17 mouse cellular contexts compared by ENCODE assay signal in the genomic region with DNA sequence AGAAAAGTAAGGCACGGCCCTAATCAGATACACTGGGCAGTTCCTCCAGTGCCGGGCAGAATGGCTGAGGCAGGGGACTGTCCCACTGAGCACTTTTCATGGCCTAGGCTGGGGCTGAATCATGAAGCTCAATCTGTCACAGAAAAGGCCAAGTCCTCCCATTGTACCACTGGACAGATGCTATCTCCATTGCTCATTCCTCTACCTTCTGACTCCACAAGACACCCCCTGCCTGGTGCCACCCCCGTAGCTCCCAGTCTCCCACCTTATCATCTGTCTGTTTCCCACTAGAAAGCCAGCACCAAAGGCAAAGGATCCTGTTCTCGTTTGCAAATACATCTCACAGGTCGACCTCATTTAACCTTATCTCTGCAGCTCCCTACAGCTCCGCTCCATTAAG.
"Had no signal": no experiment of that assay in that cellular context is flagged by ENCODE, and none has a peak within 500 bp of the region (broad histone marks: within the 10 kb centered on the region; RNA-seq: fewer than 3 reads in every experiment).

No protein-coding gene starts in this region.

- H3K9ac ChIP-seq: limb, embryonic 13.5 days; liver, embryonic 12.5 days; liver, embryonic 15.5 days; neural tube, embryonic 13.5 days had no signal

- H3K27me3 ChIP-seq: limb, embryonic 13.5 days; liver, embryonic 12.5 days; liver, embryonic 15.5 days; neural tube, embryonic 13.5 days had no signal

- H3K36me3 ChIP-seq: liver, embryonic 12.5 days; liver, embryonic 15.5 days had no signal

- H3K27ac ChIP-seq: kidney, postnatal 0 days; limb, embryonic 10.5 days; limb, embryonic 13.5 days; liver, embryonic 12.5 days; liver, embryonic 15.5 days; neural tube, embryonic 13.5 days had no signal

- H3K4me1 ChIP-seq: limb, embryonic 10.5 days; liver, embryonic 12.5 days; liver, embryonic 15.5 days; neural tube, embryonic 13.5 days had no signal

- DNase-seq: kidney, adult 2 months; kidney, postnatal 25 days; liver; lung, adult 18-20 months; lung, postnatal 4 days; midbrain, embryonic 14.5 days; thymus, adult 18-20 months; thymus, postnatal 36 days had no signal

- H3K9me3 ChIP-seq: limb, embryonic 10.5 days; limb, embryonic 13.5 days; liver, embryonic 12.5 days; liver, embryonic 15.5 days; neural tube, embryonic 13.5 days had no signal

- H3K4me2 ChIP-seq: limb, embryonic 13.5 days; liver, embryonic 12.5 days; liver, embryonic 15.5 days; midbrain, embryonic 11.5 days; neural tube, embryonic 13.5 days had no signal

- H3K4me3 ChIP-seq: limb, embryonic 10.5 days; limb, embryonic 13.5 days; liver, embryonic 12.5 days; liver, embryonic 15.5 days; myocyte; neural tube, embryonic 13.5 days had no signal

- ATAC-seq: intestine, postnatal 0 days; liver, embryonic 12.5 days had no signal
